Mouse (Mus musculus) olfactory bulb, adult 2 months (tissue): ENCODE results near the gene Btbd3.
"Not testable (repeated sequence)": the region's sequence is repeated elsewhere in the genome, so short reads cannot be mapped to it uniquely, and the experiment has no call there.

Experiments
- CTCF ChIP-seq: fragments of 200-500 bp; IDR thresholded peaks from 2 replicates; pipeline ENCODE4 v1.5.1; 2012; ENCODE audit warnings: low read depth, mild to moderate bottlenecking, low read length, moderate library complexity; ENCODE audit not compliant: insufficient read depth
- POLR2A ChIP-seq: fragments of 200-500 bp; IDR thresholded peaks from 2 replicates; pipeline ENCODE4 v1.6.1; 2012; ENCODE audit warnings: mild to moderate bottlenecking, low read depth, low read length, moderate library complexity; ENCODE audit not compliant: insufficient read depth

DNA sequence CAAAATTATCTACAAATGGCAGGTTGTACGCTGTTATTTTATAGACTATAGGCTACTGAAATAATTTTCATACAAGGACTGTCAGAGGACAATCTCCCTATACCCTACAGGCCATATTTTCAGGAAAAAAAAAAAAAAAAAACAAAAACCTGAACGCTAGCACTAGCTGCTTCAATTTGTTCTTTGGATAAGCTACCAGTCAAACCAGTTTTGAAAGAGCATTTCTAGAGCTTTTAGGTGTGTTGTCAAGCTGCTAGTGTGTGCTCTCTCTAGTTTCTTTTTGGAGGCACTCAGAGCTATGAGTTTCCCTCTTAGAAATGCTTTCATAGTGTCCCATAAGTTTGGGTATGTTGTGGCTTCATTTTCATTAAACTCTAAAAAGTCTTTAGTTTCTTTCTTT is 77.8 kb downstream of the Btbd3 start:
- not testable (repeated sequence) for TF ChIP-seq CTCF, POLR2A
